Mouse (Mus musculus) neural tube, embryonic 15.5 days (tissue): ENCODE measurements around the gene Sema3g. TPM values are rescaled to one million over a fixed set of nuclear protein-coding genes. Genes with fewer than 3 reads are reported as not detected.

ENCODE experiments used
- ATAC-seq: fragments of 200-750 bp; cut with Nextera tagmentation; 2 replicates; pipeline ENCODE4 v1.8.0; 2017; ENCODE audit warnings: mild to moderate bottlenecking, moderate TSS enrichment, moderate library complexity; ENCODE audit not compliant: low FRiP score
- H3K27ac ChIP-seq: fragments of 300-500 bp; sonication (generic); replicated peaks from 2 replicates; pipeline ENCODE4 v1.5.1; 2015; ENCODE audit warnings: mild to moderate bottlenecking, inconsistent platforms
- H3K27me3 ChIP-seq: fragments of 300-500 bp; sonication (generic); replicated peaks from 2 replicates; pipeline ENCODE4 v1.6.1; 2015; ENCODE audit warnings: inconsistent platforms
- H3K36me3 ChIP-seq: fragments of 300-500 bp; sonication (generic); 2 replicates; pipeline ENCODE4 v1.6.1; 2015; ENCODE audit warnings: inconsistent platforms
- H3K4me1 ChIP-seq: fragments of 300-500 bp; sonication (generic); 2 replicates; pipeline ENCODE4 v1.6.1; 2015; ENCODE audit warnings: inconsistent platforms
- H3K4me2 ChIP-seq: fragments of 300-500 bp; sonication (generic); 2 replicates; pipeline ENCODE4 v1.6.1; 2015; ENCODE audit warnings: inconsistent platforms, mild to moderate bottlenecking, moderate library complexity
- H3K4me3 ChIP-seq: fragments of 300-500 bp; sonication (generic); replicated peaks from 2 replicates; pipeline ENCODE4 v1.5.1; 2015; ENCODE audit warnings: mild to moderate bottlenecking, inconsistent platforms
- H3K9ac ChIP-seq: fragments of 300-500 bp; sonication (generic); replicated peaks from 2 replicates; pipeline ENCODE4 v1.6.1; 2015; ENCODE audit warnings: mild to moderate bottlenecking, inconsistent platforms
- H3K9me3 ChIP-seq: fragments of 300-500 bp; sonication (generic); replicated peaks from 2 replicates; pipeline ENCODE4 v1.6.1; 2016; ENCODE audit warnings: inconsistent platforms
- WGBS: fragments of 180-500 bp; shearing (Covaris S2); methylation state at CpG from one replicate; pipeline ENCODE4 v1.1.7; 2015; ENCODE audit warnings: mixed read lengths; 5-methylcytosine and 5-hydroxymethylcytosine counted together
- polyA plus RNA-seq: library from polyadenylated mRNA; unstranded; fragments of >200 nt; fragmentation: Nextera tagmentation; extraction: Ambion mirVana; gene quantifications from 2 replicates; pipeline ENCODE4 v1.2.1, GENCODE M21; 2015

The Sema3g gene
- 0.47 and 0.69 TPM in 2 replicates for polyA plus RNA-seq

DNA sequence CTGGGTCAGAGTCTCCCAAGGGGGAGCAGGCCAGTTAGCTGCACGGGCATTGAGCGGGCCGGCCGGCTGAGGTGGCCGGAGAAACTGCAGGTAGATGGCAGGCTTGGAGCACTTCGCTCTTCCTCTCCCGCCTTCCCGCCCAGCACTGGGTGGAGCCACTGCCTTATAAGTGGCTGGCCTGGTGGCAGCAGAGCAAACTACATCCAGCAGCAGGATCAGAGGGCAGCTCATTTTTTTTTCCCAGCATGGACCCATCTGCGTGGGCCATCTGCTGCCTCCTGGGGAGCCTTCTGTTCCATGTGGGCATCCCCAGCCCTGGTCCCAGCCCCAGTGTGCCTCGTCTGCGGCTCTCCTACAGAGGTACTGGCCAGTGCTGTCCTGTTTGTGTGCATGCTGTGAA is at the start of gene Sema3g:
TSS of gene Sema3g (plus strand) at position 195 of the 400 bp plus-strand sequence.
- peak; percentile 58; the same call in 1 of the 2 replicates for ATAC-seq
- Histone ChIP-seq H3K27ac (no peak within 1 kb of the TSS), H3K4me2 (peak within 1 kb of the TSS; percentile 24), H3K27me3 (no peaks in the 10 kb centered on the region), H3K36me3 (no peaks in the 10 kb centered on the region), H3K4me1 (peaks cover 17% of the 10 kb centered on the region), H3K9me3 (no peaks in the 10 kb centered on the region), H3K9ac (no peak within 1 kb of the TSS), H3K4me3 (no peak within 1 kb of the TSS)
- 14% methylated on average over 11 of the region's 11 CpGs for WGBS

DNA sequence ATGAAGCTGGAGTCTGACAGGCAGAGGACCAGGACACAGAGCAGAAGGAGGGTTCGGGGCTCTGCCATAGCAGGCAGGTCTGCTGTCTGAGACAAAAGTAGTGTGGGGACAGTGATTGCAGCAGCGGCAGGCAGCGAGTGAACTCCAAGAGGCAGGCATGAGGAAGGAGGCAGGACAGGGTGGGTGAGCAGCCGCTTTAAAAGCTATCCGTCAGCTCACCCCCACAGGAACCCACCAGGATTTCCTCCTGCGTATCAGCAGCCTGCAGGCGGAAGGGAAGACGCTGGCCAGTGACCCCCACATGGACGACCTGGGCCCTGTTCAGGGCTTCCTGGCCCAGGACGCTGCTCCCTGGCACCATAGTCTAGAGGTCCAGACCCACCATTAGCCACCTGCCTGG is 49.2 kb upstream of the Sema3g start, which contains the start of gene Stab1:
TSS of gene Stab1 (minus strand) at position 217 of the 400 bp plus-strand sequence.
- Histone ChIP-seq H3K36me3 (peaks cover 32% of the 10 kb centered on the region), H3K9ac (no peak within 1 kb of the TSS), H3K4me2 (peak within 1 kb of the TSS; percentile 13; the same call in 1 of the 2 replicates), H3K9me3 (no peaks in the 10 kb centered on the region), H3K4me1 (0 out of 2 replicates have a peak, but pooled peaks cover 5% of the 10 kb centered on the region), H3K27ac (0 out of 2 replicates have a peak within 1 kb of the TSS, but pooled peaks have one; percentile 28), H3K27me3 (no peaks in the 10 kb centered on the region), H3K4me3 (peak within 1 kb of the TSS; percentile 9; the same call in 1 of the 2 replicates)
- WGBS = 58% methylated on average over 10 of the region's 10 CpGs
- ATAC-seq = no peak

DNA sequence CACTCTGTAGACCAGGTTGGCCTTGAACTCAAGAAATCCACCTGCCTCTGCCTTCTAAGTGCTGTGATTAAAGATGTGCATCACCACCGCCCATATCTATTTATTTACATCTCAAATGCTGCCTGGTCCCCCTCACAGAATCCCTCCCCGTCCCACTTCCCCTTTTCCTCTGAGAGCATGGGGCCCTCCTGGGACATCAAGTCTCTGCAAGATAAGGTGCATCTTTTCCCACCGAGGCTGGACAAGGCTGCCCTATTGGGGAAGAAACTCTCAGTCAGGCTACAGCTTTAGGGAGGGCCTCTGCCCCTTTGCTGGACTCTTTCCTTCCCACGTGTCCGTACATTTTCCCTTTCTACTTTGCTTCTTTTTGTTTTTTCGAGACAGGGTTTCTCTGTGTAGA is 48.2 kb upstream of the Sema3g start:
- Histone ChIP-seq H3K9ac (no peak overlapping the region), H3K4me3 (no peak overlapping the region), H3K9me3 (no peaks in the 10 kb centered on the region), H3K36me3 (peaks cover 43% of the 10 kb centered on the region), H3K27ac (no peak overlapping the region), H3K27me3 (no peaks in the 10 kb centered on the region), H3K4me1 (0 out of 2 replicates have a peak, but pooled peaks cover 5% of the 10 kb centered on the region), H3K4me2 (no peak overlapping the region)
- no peak for ATAC-seq
- WGBS = 84% methylated on average over 6 of the region's 6 CpGs

DNA sequence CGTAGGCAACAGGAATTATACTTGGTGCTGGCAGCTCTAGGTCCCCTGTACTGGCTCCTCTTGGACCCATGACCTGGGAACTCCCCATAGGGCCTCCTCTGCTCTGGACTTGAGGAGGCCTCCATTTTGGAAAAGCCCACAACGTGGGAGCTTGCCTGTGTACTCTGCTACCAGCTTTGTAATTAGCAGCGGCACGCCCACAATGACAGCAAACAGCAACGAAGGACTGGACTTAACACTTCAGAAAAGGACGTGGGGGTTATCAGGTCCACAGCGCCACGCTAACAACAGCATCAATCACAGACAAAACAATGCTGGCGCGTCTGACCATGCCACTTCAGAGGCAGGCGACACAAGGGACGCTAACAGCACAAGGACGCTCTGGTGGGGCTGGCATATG is 46.7 kb upstream of the Sema3g start:
- H3K27ac ChIP-seq = 0 out of 2 replicates have a peak overlapping the region, but pooled peaks have one; percentile 18
- no peak overlapping the region for H3K4me3 ChIP-seq
- no peak overlapping the region for H3K9ac ChIP-seq
- no peaks in the 10 kb centered on the region for H3K9me3 ChIP-seq
- no peaks in the 10 kb centered on the region for H3K27me3 ChIP-seq
- peaks cover 58% of the 10 kb centered on the region for H3K36me3 ChIP-seq
- no peak for ATAC-seq
- H3K4me2 ChIP-seq = no peak overlapping the region
- 0 out of 2 replicates have a peak, but pooled peaks cover 5% of the 10 kb centered on the region for H3K4me1 ChIP-seq
- 78% methylated on average over 13 of the region's 13 CpGs for WGBS

DNA sequence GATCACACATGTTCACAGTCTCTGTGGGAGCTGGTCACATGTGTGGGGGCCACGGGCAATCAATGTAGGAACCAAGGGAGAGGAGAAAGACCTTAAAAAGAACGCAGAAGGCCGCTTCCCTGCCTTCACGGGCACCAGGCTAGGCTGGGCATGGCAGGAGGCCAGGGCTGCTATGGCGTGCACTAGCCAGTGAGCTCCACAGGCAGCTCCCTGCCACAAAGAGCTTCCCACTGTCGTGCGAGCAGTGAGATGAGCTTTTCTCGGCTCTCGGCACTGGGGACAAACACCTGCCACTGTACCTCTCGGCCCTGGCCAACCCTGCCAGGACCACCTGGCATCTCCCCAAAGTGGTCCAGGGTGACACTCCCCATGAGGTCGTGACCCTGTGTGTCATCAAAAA is 46.3 kb upstream of the Sema3g start:
- no peak overlapping the region for H3K4me2 ChIP-seq
- H3K9me3 ChIP-seq = no peaks in the 10 kb centered on the region
- no peak overlapping the region for H3K4me3 ChIP-seq
- no peak overlapping the region for H3K9ac ChIP-seq
- no peak overlapping the region for H3K27ac ChIP-seq
- H3K36me3 ChIP-seq = peaks cover 62% of the 10 kb centered on the region
- H3K4me1 ChIP-seq = 0 out of 2 replicates have a peak, but pooled peaks cover 5% of the 10 kb centered on the region
- no peak for ATAC-seq
- no peaks in the 10 kb centered on the region for H3K27me3 ChIP-seq
- WGBS = 84% methylated on average over 11 of the region's 11 CpGs

DNA sequence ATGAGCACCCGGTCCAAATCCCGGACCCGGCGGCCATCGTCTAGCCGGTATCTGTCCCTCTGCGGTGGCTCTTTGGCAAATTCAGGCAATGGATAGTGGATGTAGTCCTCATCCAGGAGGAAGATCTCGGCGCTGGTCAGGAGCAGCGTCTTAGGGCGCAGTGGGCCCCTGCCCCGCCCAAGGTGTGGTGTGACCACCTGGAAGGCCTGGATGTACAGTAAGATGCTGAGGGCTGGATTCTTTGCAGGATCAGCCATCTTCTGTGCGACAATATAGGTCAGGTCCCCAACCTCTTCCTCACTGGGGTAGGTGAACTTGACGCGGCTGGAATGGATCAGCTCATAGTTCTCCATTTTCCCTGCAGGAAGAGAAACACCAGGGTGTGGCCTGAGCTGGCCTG is 45.8 kb upstream of the Sema3g start:
- H3K9me3 ChIP-seq = no peaks in the 10 kb centered on the region
- no peak overlapping the region for H3K4me2 ChIP-seq
- no peak for ATAC-seq
- H3K4me1 ChIP-seq = 0 out of 2 replicates have a peak, but pooled peaks cover 5% of the 10 kb centered on the region
- H3K36me3 ChIP-seq = peaks cover 66% of the 10 kb centered on the region
- H3K4me3 ChIP-seq = no peak overlapping the region
- H3K9ac ChIP-seq = no peak overlapping the region
- H3K27ac ChIP-seq = no peak overlapping the region
- 98% methylated on average over 15 of the region's 15 CpGs for WGBS
- no peaks in the 10 kb centered on the region for H3K27me3 ChIP-seq

DNA sequence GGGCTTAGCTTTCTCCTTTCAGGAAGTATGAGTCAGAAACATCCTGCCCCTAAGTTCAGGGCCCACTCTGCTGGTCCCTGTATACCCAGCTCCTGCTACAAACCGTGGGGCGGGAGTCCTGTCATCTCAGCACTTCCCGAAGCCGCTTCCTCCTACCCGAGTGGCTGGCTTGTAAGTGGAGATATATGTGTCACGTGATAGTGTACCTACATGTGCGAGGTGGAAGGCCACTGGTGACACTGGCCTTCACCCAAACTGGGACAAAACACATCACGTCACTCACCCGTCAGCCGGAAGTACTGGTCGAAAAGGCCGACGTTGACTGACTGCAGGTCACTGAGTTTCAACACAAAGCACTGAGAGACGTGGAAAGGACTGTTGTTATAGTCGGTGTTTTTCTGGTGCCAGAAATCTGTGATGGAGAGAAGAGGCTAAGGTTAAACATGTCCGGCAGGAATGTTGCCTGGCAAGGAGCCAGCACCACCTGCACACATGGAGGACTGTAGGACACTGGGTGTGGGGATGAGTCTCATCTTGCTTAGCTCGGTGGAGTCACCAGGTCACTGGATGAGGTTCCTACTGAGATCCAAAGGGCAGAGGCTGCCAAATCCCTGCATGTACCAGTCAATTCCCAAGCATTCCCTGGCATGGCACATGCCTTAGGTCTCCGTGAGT is 44.7 kb upstream of the Sema3g start:
- H3K4me1 ChIP-seq = 0 out of 2 replicates have a peak, but pooled peaks cover 5% of the 10 kb centered on the region
- ATAC-seq = no peak
- no peak overlapping the region for H3K4me3 ChIP-seq
- peaks cover 77% of the 10 kb centered on the region for H3K36me3 ChIP-seq
- 89% methylated on average over 18 of the region's 18 CpGs for WGBS
- H3K27ac ChIP-seq = no peak overlapping the region
- no peaks in the 10 kb centered on the region for H3K9me3 ChIP-seq
- no peak overlapping the region for H3K9ac ChIP-seq
- no peak overlapping the region for H3K4me2 ChIP-seq
- no peaks in the 10 kb centered on the region for H3K27me3 ChIP-seq

DNA sequence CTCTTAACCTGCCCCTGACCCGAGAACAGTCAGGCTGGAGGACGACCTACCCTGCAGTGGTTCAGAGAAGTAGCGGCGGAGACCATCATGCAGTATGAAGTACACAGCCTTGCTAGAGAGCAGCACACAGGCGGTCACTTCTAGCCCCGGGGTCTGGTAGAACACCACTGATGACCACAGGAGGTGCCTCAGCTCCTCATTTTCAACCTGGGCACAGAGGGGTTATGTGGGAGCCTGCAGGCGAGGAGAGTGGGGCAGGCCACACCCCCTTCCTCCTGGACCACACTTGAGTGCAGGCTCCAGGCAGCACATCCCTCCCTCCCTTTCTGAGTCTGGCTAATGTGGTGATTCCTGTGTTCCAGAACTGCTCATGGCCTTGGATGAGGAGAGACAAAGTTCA is 44.1 kb upstream of the Sema3g start:
- 85% methylated on average over 7 of the region's 7 CpGs for WGBS
- H3K4me1 ChIP-seq = 0 out of 2 replicates have a peak, but pooled peaks cover 2% of the 10 kb centered on the region
- no peak overlapping the region for H3K4me2 ChIP-seq
- no peak overlapping the region for H3K9ac ChIP-seq
- H3K36me3 ChIP-seq = peaks cover 81% of the 10 kb centered on the region
- H3K27me3 ChIP-seq = no peaks in the 10 kb centered on the region
- ATAC-seq = no peak
- H3K9me3 ChIP-seq = no peaks in the 10 kb centered on the region
- H3K27ac ChIP-seq = no peak overlapping the region
- H3K4me3 ChIP-seq = no peak overlapping the region

DNA sequence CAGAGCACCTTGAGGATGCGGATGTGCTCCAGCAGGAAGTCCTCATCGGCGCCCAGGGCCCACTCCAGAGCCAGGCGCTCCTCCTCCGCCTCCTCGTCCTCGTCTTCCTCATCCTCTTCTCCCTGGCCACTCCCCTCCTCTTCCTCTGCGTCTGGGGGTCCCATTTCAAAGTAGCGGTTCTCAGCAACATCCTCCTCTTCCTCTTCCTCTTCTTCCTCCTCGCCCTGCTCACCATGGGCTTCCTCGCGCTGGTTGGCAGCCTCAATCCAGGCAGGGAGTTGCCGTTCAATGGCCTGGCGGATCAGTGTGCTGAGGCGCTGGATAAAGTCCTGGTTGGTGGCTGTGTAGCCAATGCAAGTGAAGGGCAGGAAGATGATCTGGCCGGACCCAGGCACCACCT is 40.4 kb upstream of the Sema3g start:
- 92% methylated on average over 16 of the region's 16 CpGs for WGBS
- no peaks in the 10 kb centered on the region for H3K9me3 ChIP-seq
- no peaks in the 10 kb centered on the region for H3K4me1 ChIP-seq
- H3K36me3 ChIP-seq = peaks cover 97% of the 10 kb centered on the region
- H3K27ac ChIP-seq = no peak overlapping the region
- no peak overlapping the region for H3K4me2 ChIP-seq
- H3K4me3 ChIP-seq = no peak overlapping the region
- H3K9ac ChIP-seq = no peak overlapping the region
- no peaks in the 10 kb centered on the region for H3K27me3 ChIP-seq
- no peak for ATAC-seq

DNA sequence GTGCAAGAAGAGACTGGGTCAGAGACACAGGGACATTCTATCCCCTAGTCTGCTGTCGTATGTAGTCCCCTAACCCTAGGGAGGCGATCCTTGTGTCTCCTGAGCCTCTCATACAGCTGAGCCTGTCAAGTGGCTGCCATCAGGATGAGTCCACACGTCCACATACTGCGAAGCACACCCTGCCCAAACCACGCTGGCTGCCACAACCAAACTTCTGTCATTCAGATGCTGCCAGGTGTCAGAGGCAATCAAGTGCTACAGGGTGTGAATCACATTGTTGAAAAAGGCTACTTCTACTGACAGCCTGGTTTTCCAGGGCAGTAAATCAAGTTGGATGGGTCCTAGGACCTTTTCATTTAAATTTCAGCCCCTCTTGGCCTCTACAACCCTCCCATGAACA is 39.9 kb upstream of the Sema3g start:
- Histone ChIP-seq H3K9me3 (no peaks in the 10 kb centered on the region), H3K9ac (no peak overlapping the region), H3K27me3 (no peaks in the 10 kb centered on the region), H3K4me3 (no peak overlapping the region), H3K27ac (no peak overlapping the region), H3K36me3 (peaks cover 97% of the 10 kb centered on the region), H3K4me2 (no peak overlapping the region), H3K4me1 (no peaks in the 10 kb centered on the region)
- WGBS = 89% methylated on average over 5 of the region's 5 CpGs
- no peak for ATAC-seq

DNA sequence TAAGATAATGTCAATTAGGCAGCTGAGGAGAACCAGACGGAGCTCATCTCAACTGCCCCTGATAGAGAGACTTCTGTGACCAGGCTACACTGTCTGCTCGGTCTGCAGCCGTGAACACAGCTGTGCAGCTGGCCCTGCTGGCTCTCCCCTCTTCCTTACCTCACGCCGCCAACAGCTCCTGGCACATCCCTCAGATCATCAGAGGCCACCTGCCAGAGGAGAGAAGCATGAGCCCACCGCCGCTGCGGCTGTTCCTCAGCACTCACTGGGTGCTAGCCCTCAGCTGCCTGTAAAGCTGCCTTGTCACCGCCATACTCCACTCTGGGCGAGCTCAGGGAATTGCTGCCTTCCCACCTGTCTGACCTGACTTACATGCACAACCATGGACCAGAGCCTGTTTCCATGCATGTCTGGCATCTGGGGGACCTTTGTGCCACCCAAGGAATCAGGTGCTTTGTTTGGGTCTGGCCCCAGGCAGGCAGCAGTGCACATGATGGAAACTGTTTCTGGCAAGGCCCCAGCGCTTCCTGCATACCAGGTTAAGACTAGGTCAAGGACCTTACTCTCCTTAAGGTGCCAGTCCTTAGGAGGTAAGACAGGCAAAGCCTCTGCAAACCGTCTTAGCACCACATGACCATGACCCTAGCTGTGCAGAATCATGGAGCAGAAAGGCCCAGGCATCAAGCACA is 37.8 kb upstream of the Sema3g start:
- Histone ChIP-seq H3K4me3 (no peak overlapping the region), H3K27me3 (no peaks in the 10 kb centered on the region), H3K4me1 (no peaks in the 10 kb centered on the region), H3K4me2 (no peak overlapping the region), H3K9me3 (no peaks in the 10 kb centered on the region), H3K27ac (no peak overlapping the region), H3K9ac (no peak overlapping the region), H3K36me3 (peaks cover 97% of the 10 kb centered on the region)
- no peak for ATAC-seq
- WGBS = 94% methylated on average over 12 of the region's 12 CpGs

DNA sequence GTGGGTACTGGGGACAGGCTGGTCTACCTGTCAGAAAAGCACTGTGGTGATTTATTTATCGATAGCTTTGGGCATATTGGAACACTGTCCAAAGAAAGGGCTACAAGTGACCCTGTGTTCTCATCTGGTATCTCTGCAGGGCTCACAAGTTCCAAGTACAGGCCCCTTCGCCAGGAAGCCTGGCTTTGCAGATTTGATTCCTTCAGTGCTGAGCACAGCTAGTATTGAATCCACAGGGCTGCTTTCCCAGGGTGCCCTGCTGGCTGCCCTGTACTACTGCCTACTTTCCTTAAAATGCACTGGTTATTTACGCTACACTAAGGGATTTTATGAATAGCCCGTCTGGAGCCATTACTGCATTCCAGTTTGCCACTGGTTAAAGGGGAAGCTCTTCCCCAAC is 36.1 kb upstream of the Sema3g start:
- Histone ChIP-seq H3K36me3 (peaks cover 97% of the 10 kb centered on the region), H3K9ac (no peak overlapping the region), H3K27ac (no peak overlapping the region), H3K4me2 (no peak overlapping the region), H3K4me1 (no peaks in the 10 kb centered on the region), H3K4me3 (no peak overlapping the region), H3K27me3 (no peaks in the 10 kb centered on the region), H3K9me3 (no peaks in the 10 kb centered on the region)
- WGBS = 71% methylated on average over 4 of the region's 4 CpGs
- no peak for ATAC-seq
